Mouse (Mus musculus) brain, embryonic 14.5 days (tissue): ENCODE measurements around the gene Mrpl44.

ENCODE experiments used
- CTCF ChIP-seq: fragments of 200-500 bp; IDR thresholded peaks from 2 replicates; pipeline ENCODE4 v1.5.1; 2012; ENCODE audit warnings: inconsistent platforms, mild to moderate bottlenecking, moderate library complexity, borderline replicate concordance; ENCODE audit not compliant: insufficient read depth, insufficient read length; ENCODE audit errors: extremely low read depth
- POLR2A ChIP-seq: fragments of 200-500 bp; IDR thresholded peaks from 2 replicates; pipeline ENCODE4 v1.6.1; 2012; ENCODE audit warnings: mild to moderate bottlenecking, inconsistent platforms, borderline replicate concordance; ENCODE audit not compliant: poor library complexity, insufficient read depth, insufficient read length, severe bottlenecking; ENCODE audit errors: extremely low read depth

- TF ChIP-seq CTCF (no peak), POLR2A (no peak)
These were observed 16.8 kb upstream of the Mrpl44 start for GRCm38 (mm10) chr1:79759006-79759405.
